Mouse (Mus musculus) stomach, postnatal 0 days (tissue): ENCODE measurements at regions not wholly inside any gene's neighbourhood (a gene's known extent, or its start where the extent isn't known, plus 50 kb on each side); places are given as distances from the start of the nearest gene placed in this dataset.
"Not testable (repeated sequence)": the region's sequence is repeated elsewhere in the genome, so short reads cannot be mapped to it uniquely, and the experiment has no call there.

Source experiments
- ATAC-seq: fragments of 200-750 bp; cut with Nextera tagmentation; 2 replicates; pipeline ENCODE4 v1.8.0; 2017; ENCODE audit not compliant: low FRiP score, low TSS enrichment
- DNase-seq: peaks from one replicate; pipeline ENCODE4 v3.0.0-alpha.2; 2016; ENCODE audit warnings: low spot score
- H3K27ac ChIP-seq: fragments of 300-500 bp; sonication (generic); replicated peaks from 2 replicates; pipeline ENCODE4 v1.5.1; 2014; ENCODE audit warnings: mild to moderate bottlenecking, control low read depth
- H3K27me3 ChIP-seq: fragments of 300-500 bp; sonication (generic); 2 replicates; pipeline ENCODE4 v1.6.1; 2014; ENCODE audit warnings: low read length; ENCODE audit not compliant: control insufficient read depth, insufficient read depth
- H3K36me3 ChIP-seq: fragments of 300-500 bp; sonication (generic); 2 replicates; pipeline ENCODE4 v1.6.1; 2014; ENCODE audit warnings: low read length, mixed read lengths; ENCODE audit not compliant: control insufficient read depth, insufficient read depth
- H3K4me1 ChIP-seq: fragments of 300-500 bp; sonication (generic); replicated peaks from 2 replicates; pipeline ENCODE4 v1.6.1; 2014; ENCODE audit warnings: antibody characterized with exemption; ENCODE audit not compliant: control insufficient read depth, insufficient read depth
- H3K4me2 ChIP-seq: fragments of 300-500 bp; sonication (generic); replicated peaks from 2 replicates; pipeline ENCODE4 v1.6.1; 2014; ENCODE audit warnings: low read depth, mild to moderate bottlenecking, control low read depth, moderate library complexity
- H3K4me3 ChIP-seq: fragments of 300-500 bp; sonication (generic); 2 replicates; pipeline ENCODE4 v1.5.1; 2014; ENCODE audit warnings: low read depth, low read length, control low read depth
- H3K9ac ChIP-seq: fragments of 300-500 bp; sonication (generic); 2 replicates; pipeline ENCODE4 v1.6.1; 2014; ENCODE audit warnings: mild to moderate bottlenecking, low read length, control low read depth, mixed read lengths
- H3K9me3 ChIP-seq: fragments of 300-500 bp; sonication (generic); 2 replicates; pipeline ENCODE4 v1.6.1; 2016; ENCODE audit warnings: low read length; ENCODE audit not compliant: control insufficient read depth
- CTCF ChIP-seq: IDR thresholded peaks from 2 replicates; pipeline ENCODE4 v1.5.1; 2016; ENCODE audit warnings: antibody characterized with exemption, low read depth, mild to moderate bottlenecking, moderate library complexity
- EP300 ChIP-seq: optimal IDR thresholded peaks from 2 replicates; pipeline ENCODE3; 2016; ENCODE audit warnings: antibody characterized with exemption
- WGBS: fragments of 180-500 bp; shearing (Covaris S2); extraction: QIAGEN DNeasy Blood & Tissue Kit; methylation state at CpG from one replicate; pipeline ENCODE4 v1.1.7; 2014; 5-methylcytosine and 5-hydroxymethylcytosine counted together

DNA sequence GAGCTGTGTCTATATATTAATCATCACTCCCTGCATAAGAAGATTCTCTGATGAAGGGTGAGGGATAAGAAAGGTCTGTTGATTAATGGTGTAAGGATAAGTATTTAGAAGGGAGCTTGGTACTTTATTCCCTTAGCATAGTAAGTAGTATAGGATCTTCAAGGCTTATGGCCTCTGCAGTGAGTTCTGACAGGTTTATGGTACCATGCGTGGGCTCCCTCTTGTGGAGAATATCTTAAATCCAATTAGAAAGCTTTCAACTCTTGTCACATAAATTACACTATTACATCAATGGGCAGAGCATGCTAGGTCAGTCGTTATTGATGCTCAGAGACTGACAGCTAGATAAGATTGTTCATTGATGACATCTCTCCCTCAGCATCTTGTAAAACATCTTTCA lies 112.7 kb upstream of the Grin3a start:
- no peak overlapping the region for H3K9ac ChIP-seq
- TF ChIP-seq CTCF (peak; percentile 74), EP300 (no peak)
- no peaks in the 10 kb centered on the region for H3K4me1 ChIP-seq
- H3K4me2 ChIP-seq: no peak overlapping the region
- H3K27me3 ChIP-seq: no peaks in the 10 kb centered on the region
- H3K27ac ChIP-seq: no peak overlapping the region
- H3K9me3 ChIP-seq: no peaks in the 10 kb centered on the region
- H3K4me3 ChIP-seq: no peak overlapping the region
- H3K36me3 ChIP-seq: no peaks in the 10 kb centered on the region
- ATAC-seq (no peak), DNase-seq (no peak)
- 9% methylated on average over 2 of the region's 2 CpGs for WGBS

DNA sequence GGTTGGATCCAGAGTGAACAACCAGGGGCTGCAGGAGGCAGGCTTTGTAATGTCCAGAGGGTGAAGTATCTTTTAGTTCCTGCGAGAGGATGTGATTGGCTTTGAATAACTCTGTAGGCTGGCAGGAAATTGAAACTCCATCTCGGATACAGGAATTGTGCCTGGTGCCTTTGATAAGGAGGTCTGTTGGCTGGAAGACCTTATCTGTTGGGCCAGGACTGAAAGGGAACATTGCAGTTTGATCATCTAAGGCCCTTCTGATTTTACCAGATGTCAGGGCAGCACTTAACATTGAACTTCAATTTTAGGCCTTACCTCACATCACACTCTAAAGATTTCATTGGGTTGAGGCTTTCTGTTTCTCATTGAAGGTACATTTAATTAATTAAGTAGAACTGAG lies 111.3 kb upstream of the Grin3a start:
- no peak for ATAC-seq
- Histone ChIP-seq H3K4me1 (no peaks in the 10 kb centered on the region), H3K36me3 (no peaks in the 10 kb centered on the region), H3K4me2 (no peak overlapping the region), H3K9me3 (no peaks in the 10 kb centered on the region), H3K27me3 (no peaks in the 10 kb centered on the region), H3K9ac (no peak overlapping the region), H3K4me3 (no peak overlapping the region), H3K27ac (no peak overlapping the region)
- TF ChIP-seq EP300: no peak
- 52% methylated on average over 2 of the region's 2 CpGs for WGBS
- DNase-seq: no peak

DNA sequence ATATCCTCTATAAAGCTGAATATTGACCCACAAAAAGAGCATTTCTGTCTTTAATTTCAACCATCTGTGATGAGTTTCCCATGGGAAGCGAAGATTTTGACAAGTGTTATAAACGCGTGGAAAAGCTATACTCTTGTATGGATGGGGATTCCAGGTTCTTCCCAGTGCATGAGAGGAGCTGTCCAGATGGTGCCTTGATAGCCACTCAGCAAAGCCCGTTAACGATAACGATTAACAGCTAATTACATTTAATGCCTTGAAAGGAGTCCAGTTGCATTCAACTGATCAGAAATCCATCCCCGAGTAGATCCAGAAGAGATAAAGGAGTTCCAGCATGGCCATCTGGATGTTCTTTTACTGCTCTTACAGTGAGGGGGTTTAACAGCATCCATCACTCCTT lies 100.8 kb upstream of the Grin3a start:
- Histone ChIP-seq H3K27ac (no peak overlapping the region), H3K4me1 (no peaks in the 10 kb centered on the region), H3K9me3 (no peaks in the 10 kb centered on the region), H3K4me2 (no peak overlapping the region), H3K27me3 (no peaks in the 10 kb centered on the region), H3K36me3 (no peaks in the 10 kb centered on the region), H3K9ac (no peak overlapping the region), H3K4me3 (no peak overlapping the region)
- DNase-seq: no peak
- ATAC-seq: no peak
- TF ChIP-seq EP300 (no peak), CTCF (no peak)
- 82% methylated on average over 7 of the region's 7 CpGs for WGBS

DNA sequence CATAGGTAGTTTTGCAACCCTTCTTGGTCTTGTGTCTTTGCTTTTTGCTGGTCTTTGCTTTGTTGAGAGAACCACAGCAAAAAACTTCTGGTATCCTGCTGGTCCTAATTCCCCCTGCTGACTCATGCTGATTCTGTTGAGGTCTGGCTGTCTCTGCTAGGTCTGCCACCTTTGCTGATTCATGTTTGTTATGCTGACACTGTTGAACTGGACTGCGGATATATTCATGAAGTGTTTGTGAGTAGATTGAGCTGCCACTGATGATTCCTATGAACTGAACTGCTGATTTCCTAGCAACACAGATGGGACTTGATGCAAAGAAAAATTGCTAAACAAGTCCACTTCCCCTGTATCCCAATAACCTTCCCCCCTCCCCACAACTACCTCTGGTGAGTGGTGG lies 91.9 kb upstream of the Grin3a start:
- Histone ChIP-seq H3K36me3 (no peaks in the 10 kb centered on the region), H3K4me2 (no peak overlapping the region), H3K4me1 (no peaks in the 10 kb centered on the region), H3K27ac (no peak overlapping the region), H3K9ac (no peak overlapping the region), H3K4me3 (no peak overlapping the region), H3K9me3 (no peaks in the 10 kb centered on the region), H3K27me3 (no peaks in the 10 kb centered on the region)
- WGBS: 71% methylated on average over 1 of the region's 1 CpGs
- TF ChIP-seq CTCF: no peak
- TF ChIP-seq EP300: no peak
- ATAC-seq (no peak), DNase-seq (no peak)

DNA sequence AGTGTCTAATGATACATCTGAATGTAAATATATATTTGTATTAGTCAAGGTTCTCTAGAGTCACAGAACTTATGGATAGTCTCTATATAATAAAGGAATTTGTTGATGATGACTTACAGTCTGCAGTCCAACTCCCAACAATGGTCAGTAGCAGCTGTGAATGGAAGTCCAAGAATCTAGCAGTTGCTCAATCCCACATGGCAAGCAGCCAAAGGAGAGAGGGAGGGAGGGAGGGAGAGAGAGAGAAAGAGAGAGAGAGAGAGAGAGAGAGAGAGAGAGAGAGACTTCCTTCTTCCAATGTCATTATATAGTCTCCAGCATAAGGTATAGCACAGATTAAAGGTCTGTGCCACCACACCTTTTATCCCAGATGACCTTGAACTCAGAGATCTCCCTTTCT lies 84.1 kb upstream of the Grin3a start:
- not testable (repeated sequence) for H3K27me3 ChIP-seq, H3K4me1 ChIP-seq, H3K4me2 ChIP-seq, H3K4me3 ChIP-seq, ATAC-seq, H3K9ac ChIP-seq, H3K9me3 ChIP-seq, H3K36me3 ChIP-seq, H3K27ac ChIP-seq, DNase-seq

DNA sequence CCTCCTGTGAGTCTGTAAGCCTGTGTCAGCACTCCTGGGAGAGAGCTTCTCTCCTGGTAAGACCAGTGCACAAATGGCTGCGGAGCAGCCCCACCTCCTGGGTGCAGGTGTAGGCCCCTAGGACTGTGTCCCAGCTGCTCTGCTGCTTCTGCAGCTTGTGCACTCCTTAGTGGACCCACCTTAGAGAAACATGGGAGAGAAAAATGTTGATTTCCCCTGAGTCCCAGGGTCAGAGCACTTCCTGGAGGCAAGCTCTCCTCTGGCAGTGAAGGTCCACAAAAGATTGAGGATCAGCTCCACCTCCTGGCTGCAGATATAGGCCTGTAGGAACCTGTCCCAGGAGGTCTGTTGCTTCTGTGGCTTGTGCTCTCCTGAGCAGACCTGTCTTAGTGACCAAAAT lies 81.5 kb upstream of the Grin3a start:
- peak; percentile 60 for ATAC-seq
- H3K9me3 ChIP-seq: no peaks in the 10 kb centered on the region
- TF ChIP-seq EP300: no peak
- peak; percentile 53 for TF ChIP-seq CTCF
- no peak overlapping the region for H3K27ac ChIP-seq
- WGBS: 54% methylated on average over 1 of the region's 1 CpGs
- no peak overlapping the region for H3K4me2 ChIP-seq
- no peaks in the 10 kb centered on the region for H3K4me1 ChIP-seq
- H3K4me3 ChIP-seq: no peak overlapping the region
- no peaks in the 10 kb centered on the region for H3K36me3 ChIP-seq
- no peak overlapping the region for H3K9ac ChIP-seq
- peak; percentile 23 for DNase-seq
- no peaks in the 10 kb centered on the region for H3K27me3 ChIP-seq

DNA sequence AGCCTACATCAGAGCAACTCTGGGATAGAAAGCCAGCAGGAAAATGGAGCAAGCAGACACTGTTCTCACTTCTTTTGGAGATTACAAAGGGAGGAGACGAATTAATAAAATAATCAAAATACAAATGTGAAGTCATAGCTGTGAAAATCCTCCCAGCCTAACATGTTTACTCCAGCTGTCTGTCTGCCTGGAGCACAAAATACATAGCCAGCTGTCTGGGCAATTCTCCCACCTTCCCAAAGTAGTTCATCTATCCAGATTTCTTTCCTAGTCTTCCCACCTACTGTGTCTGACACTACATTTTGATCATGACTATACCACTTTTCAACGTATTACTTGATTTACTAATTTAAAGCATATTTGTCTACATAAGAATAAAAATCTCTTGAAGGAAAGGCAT lies 68.7 kb upstream of the Grin3a start:
- H3K9me3 ChIP-seq: no peaks in the 10 kb centered on the region
- H3K9ac ChIP-seq: no peak overlapping the region
- DNase-seq (no peak), ATAC-seq (no peak)
- H3K36me3 ChIP-seq: no peaks in the 10 kb centered on the region
- H3K4me2 ChIP-seq: no peak overlapping the region
- TF ChIP-seq CTCF (no peak), EP300 (no peak)
- no peaks in the 10 kb centered on the region for H3K27me3 ChIP-seq
- no peak overlapping the region for H3K27ac ChIP-seq
- WGBS: 50% methylated on average over 2 of the region's 2 CpGs
- H3K4me1 ChIP-seq: no peaks in the 10 kb centered on the region
- no peak overlapping the region for H3K4me3 ChIP-seq
